Mouse (Mus musculus) liver, adult 2 months (tissue): ENCODE data around the gene Gorasp2. TPM values are rescaled to one million over a fixed set of nuclear protein-coding genes. Genes with fewer than 3 reads are reported as not detected.

Experiments used
- DNase-seq: peaks from one replicate; pipeline ENCODE4 v3.0.0-alpha.2; 2011; ENCODE audit warnings: low read depth, low spot score; ENCODE audit errors: extremely low read depth
- H3K27ac ChIP-seq: fragments of 200-500 bp; replicated peaks from 2 replicates; pipeline ENCODE4 v1.5.1; 2012; ENCODE audit warnings: low read depth, mild to moderate bottlenecking, control low read depth, inconsistent platforms, low read length; ENCODE audit not compliant: insufficient read depth
- H3K27me3 ChIP-seq: fragments of 200-500 bp; 2 replicates; pipeline ENCODE4 v1.6.1; 2012; ENCODE audit warnings: mild to moderate bottlenecking, moderate library complexity, low read length, inconsistent platforms; ENCODE audit not compliant: control insufficient read depth, insufficient read depth
- H3K36me3 ChIP-seq: fragments of 200-500 bp; 2 replicates; pipeline ENCODE4 v1.6.1; 2012; ENCODE audit warnings: low read length, inconsistent platforms; ENCODE audit not compliant: control insufficient read depth, insufficient read depth
- H3K4me1 ChIP-seq: fragments of 200-500 bp; 2 replicates; pipeline ENCODE4 v1.6.1; 2011; ENCODE audit warnings: low read length; ENCODE audit not compliant: control insufficient read depth, insufficient read depth
- H3K4me3 ChIP-seq: fragments of 200-500 bp; 2 replicates; pipeline ENCODE4 v1.5.1; 2011; ENCODE audit warnings: low read depth, mild to moderate bottlenecking, control low read depth, low read length, moderate library complexity; ENCODE audit not compliant: insufficient read depth
- H3K79me2 ChIP-seq: fragments of 200-500 bp; 2 replicates; pipeline ENCODE4 v1.6.1; 2012; ENCODE audit warnings: inconsistent platforms, mild to moderate bottlenecking, low read length, moderate library complexity; ENCODE audit not compliant: control insufficient read depth, insufficient read depth
- H3K9ac ChIP-seq: fragments of 200-500 bp; 2 replicates; pipeline ENCODE4 v1.6.1; 2012; ENCODE audit warnings: low read depth, mild to moderate bottlenecking, control low read depth, inconsistent platforms, low read length
- CTCF ChIP-seq: fragments of 200-500 bp; IDR thresholded peaks from 2 replicates; pipeline ENCODE4 v1.5.1; 2011; ENCODE audit warnings: low read depth, low read length, control low read depth
- POLR2A ChIP-seq: fragments of 200-500 bp; IDR thresholded peaks from 2 replicates; pipeline ENCODE4 v1.6.1; 2011; ENCODE audit warnings: low read length, control low read depth; ENCODE audit not compliant: insufficient read depth; ENCODE audit errors: extremely low read depth
- WGBS: fragments of 180-500 bp; shearing (Covaris S2); methylation state at CpG from one replicate; pipeline ENCODE4 v1.1.7; 2018; 5-methylcytosine and 5-hydroxymethylcytosine counted together
- polyA plus RNA-seq: library from polyadenylated mRNA; depleted of rRNA; stranded (reverse); fragments of >200 nt; gene quantifications from 2 replicates; pipeline ENCODE4 v1.2.3, GENCODE M21; 2012
- total RNA-seq: library from RNA; depleted of rRNA; stranded (reverse); fragments of >200 nt; gene quantifications from 2 replicates; pipeline ENCODE4 v1.2.3, GENCODE M21; 2014

Gene Gorasp2
- total and polyA plus RNA-seq, 2 experiments: 28.6 to 94.4 TPM

GRCm38 (mm10) chr2:70631321-70631720, 30.1 kb upstream of the Gorasp2 start:
- no peaks in the 10 kb centered on the region for H3K4me1 ChIP-seq
- TF ChIP-seq POLR2A (no peak), CTCF (no peak)
- no peaks in the 10 kb centered on the region for H3K79me2 ChIP-seq
- H3K4me3 ChIP-seq: no peak overlapping the region
- H3K36me3 ChIP-seq: no peaks in the 10 kb centered on the region
- WGBS: 94% methylated on average over 1 of the region's 1 CpGs
- no peak overlapping the region for H3K27ac ChIP-seq
- H3K9ac ChIP-seq: no peak overlapping the region
- DNase-seq: no peak
- no peaks in the 10 kb centered on the region for H3K27me3 ChIP-seq

- Histone ChIP-seq H3K79me2 (no peaks in the 10 kb centered on the region), H3K4me3 (no peak overlapping the region), H3K27ac (no peak overlapping the region), H3K36me3 (no peaks in the 10 kb centered on the region), H3K9ac (no peak overlapping the region), H3K27me3 (no peaks in the 10 kb centered on the region), H3K4me1 (peaks cover 2% of the 10 kb centered on the region)
- no peak for DNase-seq
- WGBS: 89% methylated on average over 1 of the region's 1 CpGs
- TF ChIP-seq POLR2A (no peak), CTCF (no peak)
Observed at GRCm38 (mm10) chr2:70632412-70632811, 29.0 kb upstream of the Gorasp2 start.

GRCm38 (mm10) chr2:70634028-70634690, 27.2 kb upstream of the Gorasp2 start:
- Histone ChIP-seq H3K36me3 (no peaks in the 10 kb centered on the region), H3K4me1 (peaks cover 8% of the 10 kb centered on the region), H3K9ac (no peak overlapping the region), H3K27me3 (no peaks in the 10 kb centered on the region), H3K4me3 (no peak overlapping the region), H3K79me2 (no peaks in the 10 kb centered on the region), H3K27ac (no peak overlapping the region)
- TF ChIP-seq POLR2A (no peak), CTCF (no peak)
- WGBS: 90% methylated on average over 5 of the region's 5 CpGs
- DNase-seq: no peak

- TF ChIP-seq CTCF (peak; percentile 39), POLR2A (no peak)
- Histone ChIP-seq H3K27me3 (no peaks in the 10 kb centered on the region), H3K36me3 (no peaks in the 10 kb centered on the region), H3K9ac (no peak overlapping the region), H3K27ac (no peak overlapping the region), H3K4me1 (peaks cover 11% of the 10 kb centered on the region), H3K79me2 (no peaks in the 10 kb centered on the region), H3K4me3 (no peak overlapping the region)
- DNase-seq: peak; percentile 52
Observed at GRCm38 (mm10) chr2:70640968-70641367, 20.4 kb upstream of the Gorasp2 start.

GRCm38 (mm10) chr2:70642971-70643565, 18.3 kb upstream of the Gorasp2 start:
- H3K4me3 ChIP-seq: no peak overlapping the region
- TF ChIP-seq POLR2A (no peak), CTCF (no peak)
- WGBS: 18% methylated on average over 16 of the region's 16 CpGs

GRCm38 (mm10) chr2:70645266-70645780, 16.1 kb upstream of the Gorasp2 start:
- no peaks in the 10 kb centered on the region for H3K79me2 ChIP-seq
- no peak for DNase-seq
- peaks cover 11% of the 10 kb centered on the region for H3K4me1 ChIP-seq
- no peak overlapping the region for H3K9ac ChIP-seq
- 84% methylated on average over 6 of the region's 6 CpGs for whole genome bisulfite sequencing
- no peaks in the 10 kb centered on the region for H3K36me3 ChIP-seq
- TF ChIP-seq CTCF: no peak
- TF ChIP-seq POLR2A: no peak
- no peak overlapping the region for H3K4me3 ChIP-seq
- H3K27ac ChIP-seq: no peak overlapping the region
- H3K27me3 ChIP-seq: no peaks in the 10 kb centered on the region

More at GRCm38 (mm10) chr2:70642971-70643565, 18.3 kb upstream of the Gorasp2 start:
- Histone ChIP-seq H3K79me2 (no peaks in the 10 kb centered on the region), H3K27ac (peak overlapping the region; percentile 70), H3K27me3 (no peaks in the 10 kb centered on the region), H3K4me1 (peaks cover 9% of the 10 kb centered on the region), H3K9ac (peak overlapping the region; percentile 4; the same call in 1 of the 2 replicates), H3K36me3 (no peaks in the 10 kb centered on the region)
- peak; percentile 97 for DNase-seq
